Mouse (Mus musculus) stomach, embryonic 14.5 days (tissue): Measurements from ENCODE around the gene Sh2d3c. TPM values are rescaled to one million over a fixed set of nuclear protein-coding genes. Genes with fewer than 3 reads are reported as not detected.

ENCODE experiments used
- ATAC-seq: fragments of 200-750 bp; cut with Nextera tagmentation; 2 replicates; pipeline ENCODE4 v1.8.0; 2017; ENCODE audit warnings: low read depth, moderate TSS enrichment; ENCODE audit not compliant: insufficient number of reproducible peaks, insufficient read depth, low FRiP score
- H3K27ac ChIP-seq: fragments of 300-500 bp; sonication (generic); 2 replicates; pipeline ENCODE4 v1.5.1; 2014; ENCODE audit warnings: mild to moderate bottlenecking, low read length, moderate library complexity, mixed read lengths
- H3K27me3 ChIP-seq: fragments of 300-500 bp; sonication (generic); 2 replicates; pipeline ENCODE4 v1.6.1; 2014; ENCODE audit warnings: low read length, control low read depth, mixed read lengths; ENCODE audit not compliant: control insufficient read depth, insufficient read depth
- H3K36me3 ChIP-seq: fragments of 300-500 bp; sonication (generic); 2 replicates; pipeline ENCODE4 v1.6.1; 2014; ENCODE audit warnings: mild to moderate bottlenecking, control low read depth, low read length, moderate library complexity, mixed read lengths; ENCODE audit not compliant: control insufficient read depth, insufficient read depth
- H3K4me1 ChIP-seq: fragments of 300-500 bp; sonication (generic); 2 replicates; pipeline ENCODE4 v1.6.1; 2014; ENCODE audit warnings: low read length, control low read depth, mixed read lengths; ENCODE audit not compliant: control insufficient read depth, insufficient read depth
- H3K4me2 ChIP-seq: fragments of 300-500 bp; sonication (generic); replicated peaks from 2 replicates; pipeline ENCODE4 v1.6.1; 2014; ENCODE audit warnings: low read depth, low read length, control low read depth
- H3K4me3 ChIP-seq: fragments of 300-500 bp; sonication (generic); 2 replicates; pipeline ENCODE4 v1.5.1; 2014; ENCODE audit warnings: low read depth, low read length, control low read depth
- H3K9ac ChIP-seq: fragments of 300-500 bp; sonication (generic); replicated peaks from 2 replicates; pipeline ENCODE4 v1.6.1; 2014; ENCODE audit warnings: low read depth, mild to moderate bottlenecking, control low read depth, low read length, moderate library complexity, mixed read lengths
- H3K9me3 ChIP-seq: fragments of 300-500 bp; sonication (generic); 2 replicates; pipeline ENCODE4 v1.6.1; 2016; ENCODE audit warnings: low read depth, low read length, control low read depth; ENCODE audit not compliant: control insufficient read depth
- WGBS: fragments of 180-500 bp; shearing (Covaris S2); extraction: QIAGEN DNeasy Blood & Tissue Kit; methylation state at CpG from one replicate; pipeline ENCODE4 v1.1.7; 2014; 5-methylcytosine and 5-hydroxymethylcytosine counted together
- polyA plus RNA-seq: library from polyadenylated mRNA; unstranded; fragments of >200 nt; fragmentation: Nextera tagmentation; extraction: Ambion mirVana; gene quantifications from 2 replicates; pipeline ENCODE4 v1.2.1, GENCODE M21; 2014

Sh2d3c gene
- polyA plus RNA-seq, 1 experiment from 2014 or later: 28.4 TPM

DNA sequence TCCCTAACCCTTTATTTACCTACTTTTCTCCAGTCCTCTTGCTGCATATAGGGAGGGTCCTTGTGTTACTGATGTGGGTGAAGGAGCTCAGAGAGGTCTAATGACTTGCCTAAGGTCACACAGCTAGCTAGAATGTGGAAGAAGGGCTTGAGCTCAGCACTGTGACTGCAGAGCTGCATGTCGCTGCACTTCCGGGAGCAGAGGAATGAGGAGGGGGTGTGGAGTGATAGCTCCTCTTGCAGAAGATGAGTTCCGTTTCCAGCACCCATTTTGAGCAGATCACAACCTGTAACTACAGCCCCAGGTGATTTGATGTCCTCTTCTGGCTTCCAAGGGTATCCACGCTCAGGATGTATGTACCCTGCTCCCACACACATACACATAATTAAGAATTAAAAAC lies 3.3 kb downstream of the Sh2d3c start:
- H3K9me3 ChIP-seq: no peaks in the 10 kb centered on the region
- H3K4me3 ChIP-seq: no peak overlapping the region
- H3K36me3 ChIP-seq: no peaks in the 10 kb centered on the region; the same call in 1 of the 2 replicates
- H3K9ac ChIP-seq: no peak overlapping the region
- H3K4me1 ChIP-seq: peaks cover 26% of the 10 kb centered on the region
- no peak overlapping the region for H3K4me2 ChIP-seq
- H3K27me3 ChIP-seq: no peaks in the 10 kb centered on the region
- 74% methylated on average over 4 of the region's 4 CpGs for WGBS
- no peak for ATAC-seq
- no peak overlapping the region for H3K27ac ChIP-seq

DNA sequence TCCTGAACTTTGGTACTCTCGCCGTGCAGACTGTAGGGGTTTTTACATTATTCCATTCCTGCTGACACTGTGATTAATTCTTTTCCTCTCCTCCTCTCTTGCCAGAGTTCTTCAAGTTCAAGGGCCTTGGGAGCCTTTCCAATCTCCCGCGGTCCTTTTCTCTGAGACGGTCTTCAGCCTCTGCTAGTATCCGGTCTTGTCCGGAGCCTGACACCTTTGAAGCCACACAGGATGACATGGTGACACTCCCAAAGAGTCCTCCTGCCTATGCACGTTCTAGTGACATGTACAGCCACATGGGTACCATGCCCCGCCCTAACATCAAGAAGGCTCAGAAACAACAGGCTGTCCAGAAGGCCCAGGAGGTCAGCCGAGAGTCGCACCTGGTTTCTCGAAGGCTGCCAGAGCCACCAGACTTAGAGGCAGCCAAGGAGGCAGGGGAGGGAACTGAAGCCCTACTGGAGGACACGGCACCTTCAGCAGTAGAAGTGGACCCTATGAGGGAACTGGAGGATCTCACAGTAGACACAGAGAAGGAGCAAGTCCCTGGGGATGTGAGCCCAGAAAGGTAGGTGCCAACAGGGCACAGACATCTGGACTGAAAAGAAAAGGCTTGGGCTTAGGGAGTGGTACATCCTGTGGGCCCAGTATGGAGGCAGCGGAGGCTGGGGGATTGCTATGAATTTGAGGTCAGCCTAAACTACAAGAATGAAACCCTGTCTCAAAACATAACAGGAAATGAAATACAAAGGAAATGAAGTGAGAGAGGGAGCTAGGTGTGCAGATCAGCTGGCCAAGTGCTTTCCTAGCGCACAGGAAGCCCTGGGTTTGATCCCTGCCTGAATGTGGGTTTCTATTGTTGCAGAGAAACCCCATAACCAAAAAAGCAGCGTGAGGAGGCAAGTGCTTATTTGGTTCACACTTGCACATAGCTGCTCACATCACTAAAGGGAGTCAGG lies 4.3 kb downstream of the Sh2d3c start:
- H3K9me3 ChIP-seq: no peaks in the 10 kb centered on the region
- peaks cover 27% of the 10 kb centered on the region for H3K4me1 ChIP-seq
- 74% methylated on average over 16 of the region's 16 CpGs for WGBS
- ATAC-seq: no peak
- no peak overlapping the region for H3K4me2 ChIP-seq
- no peak overlapping the region for H3K9ac ChIP-seq
- H3K27me3 ChIP-seq: no peaks in the 10 kb centered on the region
- H3K4me3 ChIP-seq: no peak overlapping the region
- H3K36me3 ChIP-seq: no peaks in the 10 kb centered on the region; the same call in 1 of the 2 replicates
- peak overlapping the region; percentile 27; the same call in 1 of the 2 replicates for H3K27ac ChIP-seq

DNA sequence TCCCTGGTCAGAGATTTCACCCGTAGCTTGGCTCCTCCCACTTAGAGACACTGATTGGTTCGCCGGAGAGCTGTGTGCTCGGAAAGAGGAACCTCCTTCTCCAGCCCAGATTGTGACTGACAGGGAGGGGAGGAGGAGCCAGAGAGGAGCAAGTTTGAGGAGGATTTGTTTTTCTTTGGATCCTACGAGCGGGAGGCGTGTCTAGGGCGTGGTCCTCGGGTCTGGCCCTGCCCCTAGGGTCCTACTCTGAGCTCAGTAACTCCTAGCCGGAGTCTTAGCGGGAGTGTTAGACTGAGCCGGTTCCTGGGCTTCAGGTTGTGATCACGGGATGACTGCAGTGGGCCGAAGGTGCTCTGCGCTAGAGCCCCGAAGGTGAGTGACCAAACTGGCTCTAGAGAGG lies 6.6 kb downstream of the Sh2d3c start:
- Histone ChIP-seq H3K9me3 (no peaks in the 10 kb centered on the region), H3K27ac (peak overlapping the region; percentile 28; the same call in 1 of the 2 replicates), H3K4me2 (peak overlapping the region; percentile 51), H3K4me3 (peak overlapping the region; percentile 29), H3K27me3 (no peaks in the 10 kb centered on the region), H3K9ac (0 out of 2 replicates have a peak overlapping the region, but pooled peaks have one; percentile 11), H3K4me1 (peaks cover 25% of the 10 kb centered on the region), H3K36me3 (no peaks in the 10 kb centered on the region; the same call in 1 of the 2 replicates)
- 1% methylated on average over 16 of the region's 16 CpGs for WGBS
- ATAC-seq: peak; percentile 93

DNA sequence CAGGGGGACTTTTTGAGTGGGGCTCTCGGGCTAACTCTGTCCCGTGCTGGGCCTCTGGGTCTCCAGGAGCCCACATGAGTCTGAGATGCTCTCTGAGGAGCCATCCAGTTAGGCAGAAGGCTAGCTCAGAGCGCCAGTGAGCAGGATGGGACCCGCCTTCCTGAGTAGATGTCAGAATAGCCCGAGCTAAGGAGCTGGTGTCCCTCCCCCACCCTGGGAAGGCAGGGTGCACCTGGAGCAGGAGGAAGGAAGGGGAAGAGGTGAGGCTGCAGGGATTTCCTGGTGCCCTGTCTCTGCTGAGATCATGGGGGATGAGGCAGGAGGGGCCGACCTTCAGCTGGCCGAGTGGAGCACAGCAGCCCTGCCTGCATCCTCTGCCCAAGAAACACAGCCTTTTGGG lies 7.6 kb downstream of the Sh2d3c start:
- no peaks in the 10 kb centered on the region; the same call in 1 of the 2 replicates for H3K36me3 ChIP-seq
- WGBS: 46% methylated on average over 7 of the region's 7 CpGs
- peak overlapping the region; percentile 51 for H3K4me2 ChIP-seq
- H3K27ac ChIP-seq: peak overlapping the region; percentile 58; the same call in 1 of the 2 replicates
- no peak for ATAC-seq
- H3K4me1 ChIP-seq: peaks cover 26% of the 10 kb centered on the region
- no peaks in the 10 kb centered on the region for H3K27me3 ChIP-seq
- H3K9me3 ChIP-seq: no peaks in the 10 kb centered on the region
- peak overlapping the region; percentile 29 for H3K4me3 ChIP-seq
- H3K9ac ChIP-seq: peak overlapping the region; percentile 10; the same call in 1 of the 2 replicates

DNA sequence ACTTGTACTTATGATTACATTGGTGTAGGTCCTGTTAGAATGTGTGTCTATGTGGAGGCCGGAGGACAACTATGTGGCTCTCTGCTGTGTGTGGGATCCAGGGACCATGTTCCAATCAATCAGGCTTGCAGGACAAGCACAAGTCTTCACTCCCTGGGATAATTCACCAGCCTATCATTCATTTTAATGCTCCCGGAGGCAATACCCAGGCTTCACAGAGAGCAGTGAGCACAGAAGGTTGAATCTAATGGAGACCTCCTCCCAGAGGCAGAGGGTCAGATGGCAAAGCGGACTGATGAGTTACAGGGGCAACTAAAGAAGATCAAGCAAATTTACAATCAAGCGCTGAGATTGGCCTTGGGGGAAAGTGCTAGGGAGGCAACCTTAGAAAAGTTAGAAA lies 8.7 kb downstream of the Sh2d3c start:
- H3K9ac ChIP-seq: no peak overlapping the region

DNA sequence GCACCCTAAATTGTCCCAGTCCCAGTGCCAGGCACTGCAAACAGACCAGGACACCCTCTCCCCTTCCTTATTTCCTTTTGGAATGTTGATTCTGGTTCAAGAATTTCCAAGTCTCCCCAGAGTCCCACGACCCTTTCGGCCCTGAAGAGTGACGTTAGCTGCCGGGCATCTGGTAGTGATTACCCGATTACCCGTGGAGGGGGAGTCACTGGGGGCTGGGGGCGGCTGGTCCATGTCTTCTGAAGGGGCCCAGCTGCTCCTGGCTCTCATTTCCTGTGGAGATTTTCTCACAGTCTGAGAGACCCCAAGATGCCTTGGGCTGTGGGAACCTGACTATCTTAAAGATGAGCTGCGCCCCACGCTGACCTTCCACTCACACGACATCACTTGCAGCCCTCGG lies 10.0 kb downstream of the Sh2d3c start:
- Histone ChIP-seq H3K9ac (no peak overlapping the region), H3K4me2 (peak overlapping the region; percentile 51), H3K27me3 (no peaks in the 10 kb centered on the region), H3K36me3 (no peaks in the 10 kb centered on the region; the same call in 1 of the 2 replicates), H3K27ac (peak overlapping the region; percentile 83), H3K9me3 (no peaks in the 10 kb centered on the region), H3K4me3 (no peak overlapping the region), H3K4me1 (peaks cover 35% of the 10 kb centered on the region)
- 22% methylated on average over 11 of the region's 11 CpGs for WGBS
- ATAC-seq: no peak

More for the DNA sequence above, 8.7 kb downstream of the Sh2d3c start:
- H3K36me3 ChIP-seq: no peaks in the 10 kb centered on the region; the same call in 1 of the 2 replicates
- H3K27ac ChIP-seq: peak overlapping the region; percentile 58; the same call in 1 of the 2 replicates
- no peaks in the 10 kb centered on the region for H3K27me3 ChIP-seq
- ATAC-seq: no peak
- peaks cover 28% of the 10 kb centered on the region for H3K4me1 ChIP-seq
- H3K9me3 ChIP-seq: no peaks in the 10 kb centered on the region
- WGBS: 70% methylated on average over 4 of the region's 4 CpGs
- peak overlapping the region; percentile 8; the same call in 1 of the 2 replicates for H3K4me3 ChIP-seq
- peak overlapping the region; percentile 51 for H3K4me2 ChIP-seq

DNA sequence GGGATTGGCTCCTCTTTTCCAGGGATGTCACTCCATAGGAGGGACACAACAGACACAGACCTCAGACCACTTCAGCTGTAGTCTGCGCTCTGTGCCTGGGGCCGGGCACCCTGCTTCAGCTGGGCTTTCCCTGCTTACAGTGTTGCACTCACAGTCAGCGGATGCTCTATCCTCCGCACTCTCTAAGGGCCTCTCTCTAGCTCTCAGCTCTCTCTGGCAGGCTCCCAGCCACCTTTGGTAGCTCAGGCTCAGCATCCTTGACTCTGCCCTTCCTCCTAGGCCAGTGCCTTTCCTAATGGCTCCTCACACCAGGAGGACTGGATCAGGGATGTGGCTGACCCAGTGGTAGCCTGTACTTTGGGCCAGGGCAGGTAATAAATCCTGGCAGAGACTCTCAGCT lies 11.1 kb downstream of the Sh2d3c start:
- WGBS: 50% methylated on average over 4 of the region's 4 CpGs
- H3K9ac ChIP-seq: no peak overlapping the region
- H3K36me3 ChIP-seq: no peaks in the 10 kb centered on the region; the same call in 1 of the 2 replicates
- peaks cover 38% of the 10 kb centered on the region for H3K4me1 ChIP-seq
- H3K27me3 ChIP-seq: no peaks in the 10 kb centered on the region
- peak overlapping the region; percentile 83 for H3K27ac ChIP-seq
- H3K4me3 ChIP-seq: no peak overlapping the region
- H3K4me2 ChIP-seq: 0 out of 2 replicates have a peak overlapping the region, but pooled peaks have one; percentile 13
- no peaks in the 10 kb centered on the region for H3K9me3 ChIP-seq
- ATAC-seq: no peak

DNA sequence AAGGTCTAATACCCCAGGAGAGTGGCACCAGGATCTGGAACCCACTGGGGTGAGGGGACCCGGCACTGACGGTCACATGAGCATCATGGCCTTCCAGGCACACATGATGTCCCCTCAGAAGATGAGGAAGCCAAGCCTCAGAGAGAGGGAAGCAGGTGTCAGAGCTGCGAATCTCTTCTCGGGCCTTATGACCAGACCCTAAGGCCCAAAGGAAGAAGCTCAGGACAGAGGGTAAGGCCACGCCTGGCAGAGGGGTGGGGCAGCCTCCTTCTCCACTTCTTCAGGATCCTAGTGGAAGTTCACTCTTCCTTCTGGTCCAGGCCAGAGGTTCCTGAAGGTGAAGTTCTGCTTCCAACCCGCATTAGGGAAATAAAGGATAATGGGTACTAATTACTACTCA lies 11.8 kb downstream of the Sh2d3c start:
- Histone ChIP-seq H3K36me3 (no peaks in the 10 kb centered on the region; the same call in 1 of the 2 replicates), H3K4me2 (no peak overlapping the region), H3K9me3 (no peaks in the 10 kb centered on the region), H3K4me1 (peaks cover 38% of the 10 kb centered on the region), H3K27me3 (no peaks in the 10 kb centered on the region), H3K9ac (no peak overlapping the region), H3K4me3 (no peak overlapping the region), H3K27ac (no peak overlapping the region)
- ATAC-seq: no peak
- WGBS: 79% methylated on average over 6 of the region's 6 CpGs
